Mouse (Mus musculus): ENCODE data around the gene Prss12. TPM values are rescaled to one million over a fixed set of nuclear protein-coding genes. Genes with fewer than 3 reads are reported as not detected.

The Prss12 gene
- total RNA-seq, 1 experiment, result 1.3 TPM

GRCm38 (mm10) chr3:123413173-123413572 lies 33.5 kb upstream of the Prss12 start:
- no peak overlapping the region for H3K4me3 ChIP-seq (ENCODE audit: insufficient read depth in 1 of 2, low read depth in 1 of 2, low read length in 2 of 2, poor library complexity in 1 of 2, severe bottlenecking in 1 of 2)
- in situ Hi-C loops (cut with MboI; ENCODE audit: low sequenced_read_pairs in 2 of 2, unreplicated experiment in 2 of 2), result no loop called here
- H3K9ac ChIP-seq (ENCODE audit: insufficient read depth, low read depth, low read length, poor library complexity, severe bottlenecking), result no peak overlapping the region
- no peak overlapping the region for H3K27ac ChIP-seq (ENCODE audit: insufficient read depth, low read depth, low read length, poor library complexity, severe bottlenecking)
- DNase-seq (ENCODE audit: low read depth, low spot score), result no peak
- TF ChIP-seq MAFK (IDR thresholded peaks at IDR 0.05; ENCODE audit: insufficient read depth, low read depth, low read length), result no peak
- TF ChIP-seq CHD2 (IDR thresholded peaks at IDR 0.05; ENCODE audit: low read depth, low read length), result no peak
- no peak for TF ChIP-seq ZNF384 (IDR thresholded peaks at IDR 0.05; ENCODE audit: low read depth, low read length)
- no peak for TF ChIP-seq ZC3H11A (IDR thresholded peaks at IDR 0.05; ENCODE audit: borderline replicate concordance, low read depth, low read length)
- TF ChIP-seq HCFC1 (IDR thresholded peaks at IDR 0.05; ENCODE audit: borderline replicate concordance, insufficient read depth, low read length), result no peak
- H3K9me3 ChIP-seq (ENCODE audit: control insufficient read depth, insufficient read depth, low read depth, low read length), result no peaks in the 10 kb centered on the region
- no peaks in the 10 kb centered on the region for H3K36me3 ChIP-seq (ENCODE audit: control insufficient read depth, insufficient read depth, low read length, poor library complexity, severe bottlenecking)
- no peaks in the 10 kb centered on the region for H3K4me1 ChIP-seq (ENCODE audit: control insufficient read depth in 2 of 2, insufficient read depth in 2 of 2, low read length in 2 of 2, poor library complexity in 1 of 2)

DNA sequence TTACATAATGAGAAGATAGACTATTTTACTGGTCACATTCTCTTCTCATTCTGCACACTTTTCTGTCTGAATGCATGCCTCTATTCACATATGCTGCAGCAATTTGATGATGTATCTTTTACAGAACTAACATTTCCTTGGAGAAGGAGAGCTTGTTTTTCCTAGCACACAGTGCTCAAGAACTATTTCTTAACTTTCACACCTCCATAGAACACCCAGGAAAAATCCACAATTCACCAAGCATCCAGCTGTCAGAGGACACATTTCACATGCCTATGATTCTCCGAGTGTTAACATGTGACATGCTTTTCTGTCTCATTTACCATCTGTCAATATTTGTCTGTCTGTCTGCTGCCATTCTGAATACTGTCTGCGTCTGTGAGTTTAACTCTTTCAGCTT lies 21.1 kb upstream of the Prss12 start:
- no peaks in the 10 kb centered on the region for H3K9me3 ChIP-seq (ENCODE audit: control insufficient read depth, insufficient read depth, low read depth, low read length)
- no peak overlapping the region for H3K4me3 ChIP-seq (ENCODE audit: insufficient read depth in 1 of 2, low read depth in 1 of 2, low read length in 2 of 2, poor library complexity in 1 of 2, severe bottlenecking in 1 of 2)
- H3K36me3 ChIP-seq (ENCODE audit: control insufficient read depth, insufficient read depth, low read length, poor library complexity, severe bottlenecking), result no peaks in the 10 kb centered on the region
- H3K9ac ChIP-seq (ENCODE audit: insufficient read depth, low read depth, low read length, poor library complexity, severe bottlenecking), result no peak overlapping the region
- no peak overlapping the region for H3K27ac ChIP-seq (ENCODE audit: insufficient read depth, low read depth, low read length, poor library complexity, severe bottlenecking)
- DNase-seq (ENCODE audit: low read depth, low spot score), result no peak
- in situ Hi-C loops (cut with MboI; ENCODE audit: low sequenced_read_pairs in 2 of 2, unreplicated experiment in 2 of 2), result no loop called here
- no peak for TF ChIP-seq MAFK (IDR thresholded peaks at IDR 0.05; ENCODE audit: insufficient read depth, low read depth, low read length)
- TF ChIP-seq HCFC1 (IDR thresholded peaks at IDR 0.05; ENCODE audit: borderline replicate concordance, insufficient read depth, low read length), result no peak
- TF ChIP-seq ZC3H11A (IDR thresholded peaks at IDR 0.05; ENCODE audit: borderline replicate concordance, low read depth, low read length), result no peak
- TF ChIP-seq CHD2 (IDR thresholded peaks at IDR 0.05; ENCODE audit: low read depth, low read length), result no peak
- no peak for TF ChIP-seq ZNF384 (IDR thresholded peaks at IDR 0.05; ENCODE audit: low read depth, low read length)
- H3K4me1 ChIP-seq (ENCODE audit: control insufficient read depth in 2 of 2, insufficient read depth in 2 of 2, low read length in 2 of 2, poor library complexity in 1 of 2), result no peaks in the 10 kb centered on the region

DNA sequence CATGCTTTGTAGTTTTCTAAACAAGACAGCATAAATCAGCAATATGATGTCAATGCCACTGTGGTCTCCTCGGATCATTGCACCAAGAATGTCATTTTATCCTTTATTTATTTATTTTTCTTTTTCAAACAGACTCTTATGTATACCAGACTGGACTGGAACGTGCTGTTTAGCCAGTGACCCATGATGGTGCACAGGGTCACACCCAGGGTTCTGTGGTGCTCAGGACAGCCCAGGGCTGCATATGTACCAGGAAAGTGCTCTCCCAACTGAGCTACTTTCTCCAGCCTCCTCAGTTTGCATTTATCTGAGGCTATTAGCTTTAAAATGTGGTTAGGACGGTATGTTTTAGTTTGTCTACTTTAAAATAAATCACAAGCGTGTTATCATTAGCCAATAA lies 18.7 kb upstream of the Prss12 start:
- TF ChIP-seq ZNF384 (IDR thresholded peaks at IDR 0.05; ENCODE audit: low read depth, low read length), result no peak
- no peak for TF ChIP-seq CHD2 (IDR thresholded peaks at IDR 0.05; ENCODE audit: low read depth, low read length)
- in situ Hi-C loops (cut with MboI; ENCODE audit: low sequenced_read_pairs in 2 of 2, unreplicated experiment in 2 of 2), result no loop called here

GRCm38 (mm10) chr3:123429597-123430458 lies 16.9 kb upstream of the Prss12 start:
- Histone ChIP-seq H3K4me1 (ENCODE audit: control insufficient read depth in 2 of 2, insufficient read depth in 2 of 2, low read length in 2 of 2, poor library complexity in 1 of 2) (no peaks in the 10 kb centered on the region), H3K4me3 (ENCODE audit: insufficient read depth in 1 of 2, low read depth in 1 of 2, low read length in 2 of 2, poor library complexity in 1 of 2, severe bottlenecking in 1 of 2) (no peak overlapping the region), H3K27ac (ENCODE audit: insufficient read depth, low read depth, low read length, poor library complexity, severe bottlenecking) (no peak overlapping the region), H3K9me3 (ENCODE audit: control insufficient read depth, insufficient read depth, low read depth, low read length) (no peaks in the 10 kb centered on the region), H3K36me3 (ENCODE audit: control insufficient read depth, insufficient read depth, low read length, poor library complexity, severe bottlenecking) (no peaks in the 10 kb centered on the region), H3K9ac (ENCODE audit: insufficient read depth, low read depth, low read length, poor library complexity, severe bottlenecking) (no peak overlapping the region)
- TF ChIP-seq MAFK (IDR thresholded peaks at IDR 0.05; ENCODE audit: insufficient read depth, low read depth, low read length) (no peak), ZNF384 (IDR thresholded peaks at IDR 0.05; ENCODE audit: low read depth, low read length) (no peak), HCFC1 (IDR thresholded peaks at IDR 0.05; ENCODE audit: borderline replicate concordance, insufficient read depth, low read length) (no peak), ZC3H11A (IDR thresholded peaks at IDR 0.05; ENCODE audit: borderline replicate concordance, low read depth, low read length) (no peak)
- in situ Hi-C loops (cut with MboI; ENCODE audit: low sequenced_read_pairs in 2 of 2, unreplicated experiment in 2 of 2), result no loop called here
- no peak for DNase-seq (ENCODE audit: low read depth, low spot score)

More for the DNA sequence above, 18.7 kb upstream of the Prss12 start:
- no peak for DNase-seq (ENCODE audit: low read depth, low spot score)
- H3K9ac ChIP-seq (ENCODE audit: insufficient read depth, low read depth, low read length, poor library complexity, severe bottlenecking), result no peak overlapping the region
- H3K4me3 ChIP-seq (ENCODE audit: insufficient read depth in 1 of 2, low read depth in 1 of 2, low read length in 2 of 2, poor library complexity in 1 of 2, severe bottlenecking in 1 of 2), result no peak overlapping the region
- H3K36me3 ChIP-seq (ENCODE audit: control insufficient read depth, insufficient read depth, low read length, poor library complexity, severe bottlenecking), result no peaks in the 10 kb centered on the region
- H3K4me1 ChIP-seq (ENCODE audit: control insufficient read depth in 2 of 2, insufficient read depth in 2 of 2, low read length in 2 of 2, poor library complexity in 1 of 2), result no peaks in the 10 kb centered on the region
- H3K9me3 ChIP-seq (ENCODE audit: control insufficient read depth, insufficient read depth, low read depth, low read length), result no peaks in the 10 kb centered on the region
- H3K27ac ChIP-seq (ENCODE audit: insufficient read depth, low read depth, low read length, poor library complexity, severe bottlenecking), result no peak overlapping the region

Data from ES-E14 (cell line).